Mouse (Mus musculus): ENCODE data around the gene Arhgap31. TPM values are rescaled to one million over a fixed set of nuclear protein-coding genes. Genes with fewer than 3 reads are reported as not detected.

Arhgap31 gene
- total and polyA plus RNA-seq, 3 experiments: 0.01 to 0.04 TPM; not detected in 1

GRCm38 (mm10) chr16:38756177-38756503 is 43.1 kb upstream of the Arhgap31 start:
- H3K27me3 ChIP-seq (ENCODE audit: control insufficient read depth in 1 of 2, insufficient read depth in 2 of 2, low read length in 2 of 2): no peaks in the 10 kb centered on the region; a peak in 1 of 4 replicates
- peaks cover 0 to 2% of the 10 kb centered on the region in 2 experiments; a peak in 1 of 4 replicates for H3K4me1 ChIP-seq (ENCODE audit: control insufficient read depth in 1 of 2, insufficient read depth in 2 of 2, low read length in 2 of 2)
- TF ChIP-seq HCFC1 (IDR thresholded peaks at IDR 0.05; ENCODE audit: low read depth, low read length) (no peak), NELFE (IDR thresholded peaks at IDR 0.05; ENCODE audit: low read depth, low read length) (no peak), TCF12 (IDR thresholded peaks at IDR 0.05; ENCODE audit: low read depth, low read length) (no peak), NRF1 (IDR thresholded peaks at IDR 0.05; ENCODE audit: insufficient read depth, low read depth, low read length, poor library complexity, severe bottlenecking) (no peak), CHD1 (IDR thresholded peaks at IDR 0.05; ENCODE audit: low read depth, low read length) (no peak), ZNF384 (IDR thresholded peaks at IDR 0.05; ENCODE audit: low read depth, low read length) (no peak), TBP (IDR thresholded peaks at IDR 0.05; ENCODE audit: low read depth, low read length) (no peak), SMC3 (IDR thresholded peaks at IDR 0.05; ENCODE audit: low read depth, low read length) (no peak), ETS1 (IDR thresholded peaks at IDR 0.05; ENCODE audit: low read depth, low read length) (no peak), UBTF (IDR thresholded peaks at IDR 0.05; ENCODE audit: borderline replicate concordance, insufficient read depth, low read depth, low read length) (no peak), MAZ (IDR thresholded peaks at IDR 0.05; ENCODE audit: low read depth, low read length) (no peak), MEF2A (IDR thresholded peaks at IDR 0.05; ENCODE audit: extremely low read depth, insufficient replicate concordance, low read depth, low read length, poor library complexity, severe bottlenecking) (no peak)
- peaks cover 0 to 2% of the 10 kb centered on the region in 2 experiments; a peak in 1 of 4 replicates for H3K36me3 ChIP-seq (ENCODE audit: control insufficient read depth in 1 of 2, insufficient read depth in 2 of 2, low read length in 2 of 2)
- DNase-seq (ENCODE audit: low read depth, low spot score): peak; percentile 4
- H3K27ac ChIP-seq (ENCODE audit: control insufficient read depth, low read depth, low read length): no peak overlapping the region
- H3K79me2 ChIP-seq (ENCODE audit: control insufficient read depth, insufficient read depth, low read length, poor library complexity): no peaks in the 10 kb centered on the region
- H3K9me3 ChIP-seq (replicated peaks; ENCODE audit: insufficient read depth, low read length): no peaks in the 10 kb centered on the region
- H3K9ac ChIP-seq (ENCODE audit: control insufficient read depth, low read depth, low read length, poor library complexity, severe bottlenecking): no peak overlapping the region
- no peak overlapping the region for H3K4me3 ChIP-seq (ENCODE audit: control insufficient read depth in 1 of 2, insufficient read depth in 1 of 2, low read depth in 2 of 2, low read length in 2 of 2)

GRCm38 (mm10) chr16:38755452-38756176 is 42.5 kb upstream of the Arhgap31 start:
- Histone ChIP-seq H3K4me3 (ENCODE audit: control insufficient read depth in 1 of 2, insufficient read depth in 1 of 2, low read depth in 2 of 2, low read length in 2 of 2) (no peak overlapping the region), H3K9ac (ENCODE audit: control insufficient read depth, low read depth, low read length, poor library complexity, severe bottlenecking) (no peak overlapping the region), H3K79me2 (ENCODE audit: control insufficient read depth, insufficient read depth, low read length, poor library complexity) (no peaks in the 10 kb centered on the region), H3K27me3 (ENCODE audit: control insufficient read depth in 1 of 2, insufficient read depth in 2 of 2, low read length in 2 of 2) (no peaks in the 10 kb centered on the region; a peak in 1 of 4 replicates), H3K36me3 (ENCODE audit: control insufficient read depth in 1 of 2, insufficient read depth in 2 of 2, low read length in 2 of 2) (peaks cover 0 to 2% of the 10 kb centered on the region in 2 experiments; a peak in 1 of 4 replicates), H3K27ac (ENCODE audit: control insufficient read depth, low read depth, low read length) (no peak overlapping the region), H3K9me3 (replicated peaks; ENCODE audit: insufficient read depth, low read length) (no peaks in the 10 kb centered on the region), H3K4me1 (ENCODE audit: control insufficient read depth in 1 of 2, insufficient read depth in 2 of 2, low read length in 2 of 2) (peaks cover 0 to 2% of the 10 kb centered on the region in 2 experiments; a peak in 1 of 4 replicates)
- TF ChIP-seq NRF1 (IDR thresholded peaks at IDR 0.05; ENCODE audit: insufficient read depth, low read depth, low read length, poor library complexity, severe bottlenecking) (no peak), GABPA (IDR thresholded peaks at IDR 0.05; ENCODE audit: low read depth, low read length) (no peak), TAL1 (IDR thresholded peaks at IDR 0.05; ENCODE audit: low read length) (peak; percentile 20; the same call in 1 of the 2 replicates), ZNF384 (IDR thresholded peaks at IDR 0.05; ENCODE audit: low read depth, low read length) (peak; percentile 83), TCF12 (IDR thresholded peaks at IDR 0.05; ENCODE audit: low read depth, low read length) (peak; percentile 62; the same call in 1 of the 2 replicates), POLR2AphosphoS5 (IDR thresholded peaks at IDR 0.05; ENCODE audit: borderline replicate concordance, low read depth, low read length) (no peak), EP300 (IDR thresholded peaks at IDR 0.05; ENCODE audit: low read depth in 1 of 2, low read length in 2 of 2) (peak in 1 of 2 experiments; percentile 23; a peak in 1 of 4 replicates)
- peak; percentile 28 for DNase-seq (ENCODE audit: low read depth, low spot score)
